Mouse (Mus musculus) liver, adult (tissue): Measurements from ENCODE around the gene Gm10647.

Experiments
- GATA4 ChIP-seq: IDR thresholded peaks from 2 replicates; pipeline ENCODE4 v1.6.1; 2014; ENCODE audit warnings: mild to moderate bottlenecking, low read length; ENCODE audit not compliant: insufficient replicate concordance

Gm10647 gene

GRCm38 (mm10) chr9:66834318-66835096, 37.7 kb downstream of the Gm10647 start, which contains the start of gene Aph1c:
Gene Aph1c (minus strand): TSS chr9:66834726.
- no peak for TF ChIP-seq GATA4

- no peak for TF ChIP-seq GATA4
Observed at GRCm38 (mm10) chr9:66835097-66835480, 38.2 kb downstream of the Gm10647 start.

GRCm38 (mm10) chr9:66846822-66847221, 50.0 kb downstream of the Gm10647 start:
- TF ChIP-seq GATA4, result no peak
